Mouse (Mus musculus) thymus, adult 2 months (tissue): Measurements from ENCODE around the gene Cadm4. TPM values are rescaled to one million over a fixed set of nuclear protein-coding genes. Genes with fewer than 3 reads are reported as not detected.
"Not testable (repeated sequence)": the region's sequence is repeated elsewhere in the genome, so short reads cannot be mapped to it uniquely, and the experiment has no call there.

Experiments
- DNase-seq: peaks from one replicate; pipeline ENCODE4 v3.0.0; 2021
- H3K27ac ChIP-seq: fragments of 200-500 bp; 2 replicates; pipeline ENCODE4 v1.5.1; 2012; ENCODE audit warnings: low read length, control low read depth; ENCODE audit not compliant: control insufficient read depth, insufficient read depth
- H3K27me3 ChIP-seq: fragments of 200-500 bp; 2 replicates; pipeline ENCODE4 v1.6.1; 2012; ENCODE audit warnings: mild to moderate bottlenecking, low read length, moderate library complexity, mixed read lengths; ENCODE audit not compliant: control insufficient read depth, insufficient read depth
- H3K36me3 ChIP-seq: fragments of 200-500 bp; 2 replicates; pipeline ENCODE4 v1.6.1; 2012; ENCODE audit warnings: mild to moderate bottlenecking, low read length, moderate library complexity; ENCODE audit not compliant: control insufficient read depth, insufficient read depth
- H3K4me1 ChIP-seq: fragments of 200-500 bp; replicated peaks from 2 replicates; pipeline ENCODE4 v1.6.1; 2012; ENCODE audit warnings: low read length; ENCODE audit not compliant: control insufficient read depth, insufficient read depth
- H3K4me3 ChIP-seq: fragments of 200-500 bp; 2 replicates; pipeline ENCODE4 v1.5.1; 2012; ENCODE audit warnings: mild to moderate bottlenecking, low read length, control low read depth, moderate library complexity; ENCODE audit not compliant: control insufficient read depth, insufficient read depth
- CTCF ChIP-seq: fragments of 200-500 bp; IDR thresholded peaks from 2 replicates; pipeline ENCODE4 v1.5.1; 2012; ENCODE audit warnings: mild to moderate bottlenecking, control low read depth, low read length, moderate library complexity, borderline replicate concordance; ENCODE audit not compliant: control insufficient read depth, poor library complexity, insufficient read depth; ENCODE audit errors: extremely low read depth
- POLR2A ChIP-seq: fragments of 200-500 bp; IDR thresholded peaks from 2 replicates; pipeline ENCODE4 v1.6.1; 2012; ENCODE audit warnings: mild to moderate bottlenecking, low read length, control low read depth, moderate library complexity; ENCODE audit not compliant: control insufficient read depth, poor library complexity, insufficient read depth; ENCODE audit errors: extremely low read depth
- WGBS: fragments of 180-500 bp; shearing (Covaris S2); methylation state at CpG from one replicate; pipeline ENCODE4 v1.1.7; 2018; 5-methylcytosine and 5-hydroxymethylcytosine counted together
- polyA plus RNA-seq: library from polyadenylated mRNA; depleted of rRNA; stranded (reverse); fragments of >200 nt; gene quantifications from 2 replicates; pipeline ENCODE4 v1.2.3, GENCODE M21; 2012

The Cadm4 gene
- polyA plus RNA-seq, 1 experiment, result 6.4 TPM

- no peak overlapping the region; the same call in 1 of the 2 replicates for H3K27ac ChIP-seq
These were observed 1.5 kb upstream of the Cadm4 start for GRCm38 (mm10) chr7:24480121-24480941.

GRCm38 (mm10) chr7:24480986-24481473 is 793 bp upstream of the Cadm4 start:
- peaks cover 7% of the 10 kb centered on the region for H3K4me1 ChIP-seq
- TF ChIP-seq POLR2A (no peak), CTCF (no peak)
- H3K4me3 ChIP-seq, result peak overlapping the region; percentile 81
- H3K27ac ChIP-seq, result no peak overlapping the region
- WGBS, result 10% methylated on average over 14 of the region's 14 CpGs
- H3K27me3 ChIP-seq, result peaks cover 11% of the 10 kb centered on the region; the same call in 1 of the 2 replicates
- no peaks in the 10 kb centered on the region for H3K36me3 ChIP-seq
- no peak for DNase-seq

More at GRCm38 (mm10) chr7:24480121-24480941, 1.5 kb upstream of the Cadm4 start:
- peaks cover 11% of the 10 kb centered on the region; the same call in 1 of the 2 replicates for H3K27me3 ChIP-seq
- no peak overlapping the region for H3K4me3 ChIP-seq
- no peaks in the 10 kb centered on the region for H3K36me3 ChIP-seq
- peaks cover 7% of the 10 kb centered on the region for H3K4me1 ChIP-seq
- TF ChIP-seq CTCF (no peak), POLR2A (no peak)
- 85% methylated on average over 18 of the region's 18 CpGs for WGBS
- no peak for DNase-seq

DNA sequence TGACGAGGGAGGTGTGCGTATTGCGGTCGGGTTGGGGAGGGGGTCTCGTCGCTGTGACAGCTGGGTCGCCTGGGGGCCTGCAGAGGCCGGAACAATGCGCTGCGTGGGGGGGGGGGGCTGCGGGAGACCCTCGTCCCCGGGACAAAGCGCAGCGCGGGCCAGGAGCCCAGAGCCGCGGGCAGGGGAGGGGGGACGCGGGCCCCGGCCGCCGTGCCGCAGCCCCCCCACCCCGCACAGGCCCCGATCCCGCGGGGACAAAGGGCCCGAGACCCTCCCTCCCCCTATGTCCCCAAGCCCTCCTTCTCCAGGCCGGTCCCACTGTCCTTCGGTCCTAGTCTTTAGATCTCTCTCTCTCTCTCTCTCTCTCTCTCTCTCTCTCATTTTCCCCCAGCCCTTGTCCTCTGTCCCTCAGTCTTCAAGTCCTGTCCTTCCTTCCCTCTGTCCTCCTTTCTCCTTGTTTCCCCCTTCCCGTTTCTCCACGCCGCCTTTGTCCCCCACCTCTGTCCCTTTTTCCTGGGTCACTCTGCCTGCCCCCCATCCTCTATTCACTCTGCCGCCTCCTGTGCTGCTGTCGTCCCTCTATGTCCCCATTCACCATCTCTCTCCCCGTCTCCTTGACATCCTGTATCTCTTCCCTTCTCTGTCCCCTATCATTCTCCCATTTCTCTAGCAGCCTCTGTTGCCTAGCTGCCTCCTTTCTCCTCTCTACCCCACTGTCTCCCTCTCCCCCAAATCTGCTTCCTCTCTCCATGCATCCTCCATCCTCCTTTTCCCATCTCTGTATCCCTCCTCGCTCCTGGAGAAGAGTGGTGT is 591 bp downstream of the Cadm4 start:
- Histone ChIP-seq H3K27me3 (peaks cover 11% of the 10 kb centered on the region; the same call in 1 of the 2 replicates), H3K4me1 (peaks cover 7% of the 10 kb centered on the region), H3K27ac (no peak overlapping the region), H3K36me3 (no peaks in the 10 kb centered on the region), H3K4me3 (peak overlapping the region; percentile 35)
- 7% methylated on average over 30 of the region's 38 CpGs for WGBS
- TF ChIP-seq POLR2A, result no peak
- no peak for TF ChIP-seq CTCF
- DNase-seq, result no peak

DNA sequence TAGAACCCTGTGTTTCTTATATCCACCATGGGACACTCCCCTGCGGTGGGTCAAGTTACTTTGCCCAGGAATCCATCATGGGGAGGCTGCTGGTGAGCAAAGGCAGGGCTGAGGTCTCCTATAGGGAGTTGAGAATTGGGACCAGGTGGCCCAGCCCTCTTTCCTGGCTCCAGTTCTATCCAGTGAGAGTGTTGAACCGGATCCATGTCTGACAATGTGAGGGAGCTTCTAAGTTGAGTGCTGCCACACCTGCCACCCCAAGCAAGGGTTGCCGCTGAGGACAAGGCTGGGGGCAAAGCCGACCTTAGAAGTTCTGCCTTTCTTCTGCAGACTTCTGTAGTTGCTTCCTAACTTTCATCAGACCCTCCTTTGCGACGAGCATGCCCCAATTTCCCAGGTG is 1.5 kb downstream of the Cadm4 start:
- H3K36me3 ChIP-seq, H3K27ac ChIP-seq, H3K4me3 ChIP-seq, DNase-seq, H3K4me1 ChIP-seq: not testable (repeated sequence)
- H3K27me3 ChIP-seq, result peaks cover 11% of the 10 kb centered on the region; the same call in 1 of the 2 replicates
- 33% methylated on average over 6 of the region's 6 CpGs for WGBS

GRCm38 (mm10) chr7:24485481-24485880 is 3.7 kb downstream of the Cadm4 start:
- TF ChIP-seq CTCF, result no peak
- TF ChIP-seq POLR2A, result no peak
- DNase-seq, result no peak
- Histone ChIP-seq H3K4me3 (no peak overlapping the region), H3K27ac (no peak overlapping the region), H3K27me3 (peaks cover 11% of the 10 kb centered on the region; the same call in 1 of the 2 replicates), H3K36me3 (no peaks in the 10 kb centered on the region), H3K4me1 (peaks cover 7% of the 10 kb centered on the region)
- 85% methylated on average over 9 of the region's 9 CpGs for WGBS

DNA sequence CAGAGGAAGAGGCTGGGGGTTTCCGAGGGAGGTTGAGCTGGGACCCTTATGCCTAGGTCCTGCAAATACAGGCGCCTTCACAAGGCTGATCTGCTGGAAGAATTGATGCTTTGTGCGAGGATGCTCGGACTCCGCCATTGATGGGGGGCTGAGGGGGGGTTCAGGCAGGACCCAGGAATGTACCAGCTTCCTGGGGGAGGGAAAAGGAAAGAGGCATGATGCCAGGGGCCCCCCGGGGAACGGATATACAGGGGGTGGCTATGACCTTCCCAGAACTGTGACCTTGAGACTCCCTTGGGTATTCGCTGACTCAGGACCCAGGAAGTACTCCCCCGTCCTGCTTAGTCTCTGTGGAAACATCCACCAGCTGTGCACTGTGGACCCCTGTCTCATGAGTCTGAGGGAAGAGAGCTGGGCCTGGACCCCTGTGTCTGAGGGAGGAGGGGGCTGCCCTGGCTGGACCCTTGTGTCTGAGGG is 4.9 kb downstream of the Cadm4 start:
- H3K4me3 ChIP-seq, result no peak overlapping the region

More for the DNA sequence above, 4.9 kb downstream of the Cadm4 start:
- no peak for TF ChIP-seq CTCF
- TF ChIP-seq POLR2A, result no peak
- Histone ChIP-seq H3K27ac (no peak overlapping the region), H3K36me3 (no peaks in the 10 kb centered on the region), H3K4me1 (peaks cover under 1% of the 10 kb centered on the region), H3K27me3 (peaks cover 7% of the 10 kb centered on the region; the same call in 1 of the 2 replicates)
- DNase-seq, result no peak
- WGBS, result 73% methylated on average over 9 of the region's 9 CpGs
